Mouse (Mus musculus) midbrain, embryonic 16.5 days (tissue): ENCODE data around the gene Ehmt1. TPM values are rescaled to one million over a fixed set of nuclear protein-coding genes. Genes with fewer than 3 reads are reported as not detected.
"Not testable (repeated sequence)": the region's sequence is repeated elsewhere in the genome, so short reads cannot be mapped to it uniquely, and the experiment has no call there.

Experiments used
- ATAC-seq: fragments of 200-750 bp; cut with Nextera tagmentation; 2 replicates; pipeline ENCODE4 v1.8.0; 2017; ENCODE audit warnings: moderate TSS enrichment
- H3K27ac ChIP-seq: fragments of 300-500 bp; sonication (generic); 2 replicates; pipeline ENCODE4 v1.5.1; 2014; ENCODE audit warnings: mild to moderate bottlenecking, low read length, mixed read lengths
- H3K27me3 ChIP-seq: fragments of 300-500 bp; sonication (generic); 2 replicates; pipeline ENCODE4 v1.6.1; 2014; ENCODE audit warnings: low read depth, low read length, mixed read lengths; ENCODE audit not compliant: control insufficient read depth, insufficient read depth
- H3K36me3 ChIP-seq: fragments of 300-500 bp; sonication (generic); 2 replicates; pipeline ENCODE4 v1.6.1; 2014; ENCODE audit warnings: mild to moderate bottlenecking, low read length, moderate library complexity, mixed read lengths; ENCODE audit not compliant: control insufficient read depth, insufficient read depth
- H3K4me1 ChIP-seq: fragments of 300-500 bp; sonication (generic); 2 replicates; pipeline ENCODE4 v1.6.1; 2014; ENCODE audit warnings: mild to moderate bottlenecking, low read length, mixed read lengths; ENCODE audit not compliant: control insufficient read depth, insufficient read depth
- H3K4me2 ChIP-seq: fragments of 300-500 bp; sonication (generic); 2 replicates; pipeline ENCODE4 v1.6.1; 2014; ENCODE audit warnings: mild to moderate bottlenecking, low read length, mixed read lengths
- H3K4me3 ChIP-seq: fragments of 300-500 bp; sonication (generic); 2 replicates; pipeline ENCODE4 v1.5.1; 2014; ENCODE audit warnings: low read depth, mild to moderate bottlenecking, low read length, moderate library complexity, mixed read lengths
- H3K9ac ChIP-seq: fragments of 300-500 bp; sonication (generic); 2 replicates; pipeline ENCODE4 v1.6.1; 2014; ENCODE audit warnings: low read depth, low read length, mixed read lengths
- H3K9me3 ChIP-seq: fragments of 300-500 bp; sonication (generic); replicated peaks from 2 replicates; pipeline ENCODE4 v1.6.1; 2014; ENCODE audit warnings: mild to moderate bottlenecking, low read length, mixed read lengths; ENCODE audit not compliant: control insufficient read depth, poor library complexity, severe bottlenecking
- WGBS: fragments of 180-500 bp; shearing (Covaris S2); extraction: QIAGEN DNeasy Blood & Tissue Kit; methylation state at CpG from one replicate; pipeline ENCODE4 v1.1.7; 2014; 5-methylcytosine and 5-hydroxymethylcytosine counted together
- polyA plus RNA-seq: library from polyadenylated mRNA; unstranded; fragments of >200 nt; fragmentation: Nextera tagmentation; extraction: Ambion mirVana; gene quantifications from 2 replicates; pipeline ENCODE4 v1.2.1, GENCODE M21; 2015

The Ehmt1 gene
- polyA plus RNA-seq = 90.7 and 104 TPM in 2 replicates

DNA sequence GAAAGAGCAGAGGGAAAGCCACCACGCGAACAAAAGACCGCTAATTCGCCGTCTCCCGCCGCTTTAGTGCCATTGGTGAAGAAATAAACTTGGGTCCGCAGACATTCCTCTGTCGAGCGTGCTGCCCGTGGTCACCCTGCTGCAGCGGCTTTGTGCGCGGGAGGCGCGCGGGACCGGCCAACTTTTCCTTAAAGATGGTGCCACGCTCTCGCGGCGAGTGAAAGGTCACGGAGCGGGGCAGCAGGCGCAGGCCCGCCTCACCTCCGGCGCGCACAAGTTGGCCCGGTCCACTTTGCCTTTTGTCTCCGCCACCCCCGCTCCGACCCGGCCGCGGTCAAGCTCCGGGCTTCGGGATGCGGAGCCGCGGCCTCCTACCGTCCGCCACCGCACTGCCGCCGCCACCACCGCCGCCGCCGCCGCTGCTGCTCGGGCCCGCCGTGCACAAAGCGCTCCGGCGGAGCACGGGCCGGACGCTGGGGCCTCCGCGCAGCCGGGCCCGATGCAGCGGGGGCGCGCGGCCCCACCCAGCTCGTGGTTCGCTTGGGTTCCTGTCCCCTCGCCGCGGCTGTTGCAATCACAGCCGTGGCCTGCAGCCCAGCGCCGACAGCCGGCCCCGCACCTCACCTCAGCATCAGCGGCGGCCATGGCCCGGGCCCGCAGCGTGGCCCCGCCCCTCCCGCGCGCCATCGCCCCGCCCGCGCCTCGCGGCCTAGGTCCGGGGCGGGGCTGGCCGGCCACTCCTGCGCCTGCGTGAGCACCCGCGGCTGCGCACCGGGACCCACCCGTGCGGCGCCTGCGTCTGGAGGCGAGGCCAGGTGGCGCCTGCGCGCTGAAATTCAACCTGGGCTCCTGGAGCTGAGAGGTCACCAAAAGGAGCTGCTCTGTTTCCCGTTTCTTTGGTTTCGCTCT is at the start of gene Ehmt1:
Ehmt1 (minus strand) TSS at position 685 of the 909 bp plus-strand sequence.
- Histone ChIP-seq H3K9me3 (no peaks in the 10 kb centered on the region), H3K4me2 (peak within 1 kb of the TSS; percentile 81), H3K9ac (peak within 1 kb of the TSS; percentile 94), H3K27me3 (no peaks in the 10 kb centered on the region), H3K27ac (peak within 1 kb of the TSS; percentile 97), H3K4me3 (peak within 1 kb of the TSS; percentile 92), H3K36me3 (no peaks in the 10 kb centered on the region), H3K4me1 (peaks cover 13% of the 10 kb centered on the region)
- under 1% methylated on average over 100 of the region's 112 CpGs for WGBS
- ATAC-seq = peak; percentile 97

DNA sequence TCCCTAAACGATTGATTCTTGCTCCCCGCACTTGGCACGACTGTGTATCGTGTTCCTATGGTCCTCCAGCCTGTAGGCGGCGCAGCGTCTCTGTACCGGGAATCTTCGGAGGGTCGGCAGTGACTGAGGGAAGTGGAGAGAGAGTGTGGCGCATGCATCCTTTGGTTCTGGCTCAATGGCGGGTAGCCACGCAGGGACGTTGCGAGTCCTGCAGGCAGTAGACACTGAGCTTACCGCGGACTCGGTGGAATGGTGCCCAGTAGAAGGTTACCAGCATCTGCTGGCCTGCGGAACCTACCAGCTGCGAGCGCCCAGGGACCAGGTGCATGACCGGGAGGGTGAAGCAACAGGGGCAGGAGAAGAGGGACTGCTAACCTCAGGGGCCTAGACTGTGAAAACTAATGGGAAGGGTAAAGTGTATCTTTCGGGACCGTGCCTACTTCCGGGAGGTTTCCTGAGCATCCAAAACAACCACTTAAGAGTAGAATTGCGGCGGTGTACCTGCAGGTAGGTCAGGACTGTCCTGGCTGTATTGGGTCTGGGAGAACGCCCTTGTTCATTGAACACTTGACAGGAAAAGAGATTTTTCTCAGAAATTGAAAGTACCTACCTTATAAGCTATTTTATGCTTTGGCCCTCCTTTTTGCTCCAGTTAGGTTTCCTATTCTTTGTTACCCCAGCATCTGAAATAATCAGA is 43.0 kb upstream of the Ehmt1 start, which contains the start of gene Dph7:
Dph7 (plus strand) TSS at position 97 of the 697 bp plus-strand sequence.
- H3K27me3 ChIP-seq = no peaks in the 10 kb centered on the region
- WGBS = under 1% methylated on average over 28 of the region's 28 CpGs
- H3K27ac ChIP-seq = peak within 1 kb of the TSS; percentile 48
- peak within 1 kb of the TSS; percentile 85 for H3K4me3 ChIP-seq
- H3K9ac ChIP-seq = peak within 1 kb of the TSS; percentile 82
- peak; percentile 96 for ATAC-seq
- no peaks in the 10 kb centered on the region for H3K9me3 ChIP-seq
- peak within 1 kb of the TSS; percentile 90 for H3K4me2 ChIP-seq
- H3K36me3 ChIP-seq = peaks cover 22% of the 10 kb centered on the region
- peaks cover 7% of the 10 kb centered on the region for H3K4me1 ChIP-seq

DNA sequence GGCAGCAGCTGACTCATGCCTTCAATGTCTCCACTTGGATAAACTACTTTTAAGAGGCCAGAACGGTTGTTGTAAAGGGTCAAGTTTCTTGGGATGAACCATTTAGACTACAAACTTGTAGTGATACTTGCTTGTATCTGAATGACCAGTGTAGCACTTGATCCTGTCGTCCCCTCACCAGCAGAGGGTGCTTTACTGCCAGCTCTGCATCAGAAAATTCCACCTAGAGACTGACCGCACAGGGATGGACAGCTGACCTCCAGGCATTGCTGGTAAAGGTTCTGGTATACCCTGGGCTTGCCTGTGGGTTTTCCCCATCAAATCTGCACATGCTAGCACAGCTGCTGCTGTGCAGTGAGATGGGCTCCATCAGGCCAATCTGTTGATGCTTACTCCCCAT is 41.5 kb upstream of the Ehmt1 start:
- peaks cover 7% of the 10 kb centered on the region for H3K4me1 ChIP-seq
- ATAC-seq = no peak
- no peaks in the 10 kb centered on the region for H3K27me3 ChIP-seq
- H3K27ac ChIP-seq = no peak overlapping the region
- H3K36me3 ChIP-seq = peaks cover 16% of the 10 kb centered on the region
- no peak overlapping the region for H3K9ac ChIP-seq
- no peak overlapping the region for H3K4me3 ChIP-seq
- WGBS = 26% methylated on average over 3 of the region's 3 CpGs
- no peaks in the 10 kb centered on the region for H3K9me3 ChIP-seq
- no peak overlapping the region for H3K4me2 ChIP-seq

DNA sequence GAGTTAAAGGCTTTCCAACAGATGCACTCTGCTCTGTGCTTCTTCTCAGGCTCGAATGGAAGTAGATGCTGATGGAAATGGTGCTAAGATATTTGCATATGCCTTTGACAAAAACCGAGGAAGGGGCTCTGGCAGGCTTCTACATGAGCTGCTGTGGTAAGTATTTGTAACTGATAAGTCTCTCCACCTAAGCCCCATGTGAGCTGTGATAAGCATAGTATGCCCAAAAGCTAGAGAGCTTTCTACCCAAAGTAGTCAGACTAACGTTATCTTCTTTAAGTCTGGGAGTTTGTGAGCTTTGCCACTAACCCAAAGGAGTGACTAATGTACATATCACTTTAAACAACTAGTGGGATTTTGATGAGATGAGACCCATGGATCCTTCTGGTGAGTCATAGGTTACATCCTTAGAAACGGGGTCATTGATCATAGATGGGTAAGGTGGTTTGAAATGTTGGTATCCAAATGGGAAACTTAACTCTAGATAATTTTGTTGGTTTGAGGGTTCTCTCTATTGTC is 33.2 kb upstream of the Ehmt1 start:
- WGBS = 91% methylated on average over 4 of the region's 4 CpGs
- Histone ChIP-seq H3K4me3 (no peak overlapping the region), H3K27me3 (no peaks in the 10 kb centered on the region)

DNA sequence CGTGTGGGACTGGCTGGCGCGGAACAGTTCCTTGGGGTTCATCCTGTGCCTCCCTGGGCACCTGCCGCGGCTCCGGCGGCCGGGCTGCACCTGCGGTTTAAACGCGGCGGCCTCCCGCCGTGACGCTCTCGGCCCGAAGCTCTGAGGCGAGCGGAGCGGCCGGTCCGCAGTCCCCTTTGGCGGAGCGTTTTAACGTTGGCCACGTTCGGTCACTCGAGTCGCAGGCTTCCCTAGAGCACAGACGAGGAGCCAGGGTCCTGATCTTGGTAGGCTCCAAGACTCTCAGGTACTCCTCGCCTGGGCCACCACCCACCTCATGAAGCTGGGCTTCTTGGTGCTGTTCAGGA is 30.7 kb upstream of the Ehmt1 start:
- Histone ChIP-seq H3K9me3 (no peaks in the 10 kb centered on the region), H3K27ac (peak overlapping the region; percentile 69), H3K36me3 (peaks cover 16% of the 10 kb centered on the region), H3K27me3 (no peaks in the 10 kb centered on the region), H3K4me3 (peak overlapping the region; percentile 98), H3K4me2 (peak overlapping the region; percentile 96), H3K9ac (peak overlapping the region; percentile 89), H3K4me1 (peaks cover 16% of the 10 kb centered on the region)
- 0 out of 2 replicates have a peak, but pooled peaks have one; percentile 15 for ATAC-seq
- WGBS = under 1% methylated on average over 30 of the region's 31 CpGs

More for the DNA sequence above, 33.2 kb upstream of the Ehmt1 start:
- H3K9ac ChIP-seq = no peak overlapping the region
- H3K27ac ChIP-seq = no peak overlapping the region
- no peaks in the 10 kb centered on the region for H3K9me3 ChIP-seq
- peaks cover 18% of the 10 kb centered on the region for H3K36me3 ChIP-seq
- no peak overlapping the region for H3K4me2 ChIP-seq
- peaks cover 16% of the 10 kb centered on the region for H3K4me1 ChIP-seq
- no peak for ATAC-seq

DNA sequence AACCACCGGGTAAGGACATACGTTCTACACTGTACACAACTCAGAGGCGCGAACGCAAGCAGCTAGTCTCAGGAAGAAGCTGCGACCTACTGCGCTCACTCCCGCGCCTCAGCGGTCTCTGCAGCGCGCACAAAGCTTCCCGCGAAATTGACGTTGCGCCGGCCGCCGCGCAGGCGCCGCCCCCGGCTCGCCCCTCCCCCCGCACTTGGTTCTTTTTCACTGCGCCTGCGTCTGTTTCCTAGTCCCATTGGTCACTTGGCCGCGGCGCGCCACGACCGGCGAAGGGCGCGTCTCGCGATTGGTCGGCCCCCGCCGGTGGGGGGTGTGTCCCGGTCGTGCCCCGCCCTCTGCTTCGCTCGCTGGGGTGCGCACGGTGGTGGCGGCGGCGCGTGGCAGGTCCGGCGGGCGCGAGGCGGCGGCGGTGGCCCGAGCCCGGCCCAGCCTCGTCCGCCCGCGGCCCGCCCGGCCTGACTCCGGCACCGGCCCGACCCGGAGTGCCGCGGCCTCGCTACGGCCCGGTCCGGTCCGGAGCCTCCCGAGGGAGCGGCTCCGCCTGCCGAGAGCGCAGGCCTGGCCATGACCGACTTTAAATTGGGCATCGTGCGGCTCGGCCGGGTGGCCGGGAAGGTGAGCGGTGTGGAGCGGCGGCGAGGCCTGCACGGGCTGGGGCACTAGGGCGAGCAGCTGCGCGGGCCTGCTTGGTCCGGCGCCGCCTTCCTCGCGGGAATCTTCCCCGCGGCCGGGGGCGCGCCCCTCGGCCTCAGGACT is 30.2 kb upstream of the Ehmt1 start, which contains the start of gene Zmynd19:
Zmynd19 (plus strand) TSS at position 372 of the 768 bp plus-strand sequence.
- Histone ChIP-seq H3K4me1 (peaks cover 16% of the 10 kb centered on the region), H3K27me3 (no peaks in the 10 kb centered on the region), H3K27ac (peak within 1 kb of the TSS; percentile 69), H3K9ac (peak within 1 kb of the TSS; percentile 89), H3K36me3 (peaks cover 12% of the 10 kb centered on the region), H3K4me2 (peak within 1 kb of the TSS; percentile 96), H3K9me3 (no peaks in the 10 kb centered on the region), H3K4me3 (peak within 1 kb of the TSS; percentile 98)
- 0% methylated on average over 87 of the region's 108 CpGs for WGBS
- ATAC-seq = peak; percentile 97

DNA sequence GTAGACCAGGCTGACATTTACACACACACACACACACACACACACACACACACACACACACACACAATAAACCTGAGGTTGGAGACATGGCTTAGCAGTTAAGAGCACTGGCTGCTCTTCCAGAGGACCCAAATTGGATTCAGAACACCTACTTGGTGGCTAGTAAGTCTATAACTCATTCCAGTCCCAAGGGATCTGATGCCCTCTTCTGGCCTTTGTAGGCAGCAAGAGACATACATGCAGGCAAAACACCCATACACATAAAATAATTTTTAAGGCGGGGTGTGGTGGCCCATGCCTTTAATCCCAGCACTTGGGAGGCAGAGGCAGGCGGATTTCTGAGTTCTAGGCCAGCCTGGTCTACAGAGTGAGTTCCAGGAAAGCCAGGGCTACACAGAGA is 24.9 kb upstream of the Ehmt1 start:
- WGBS = 58% methylated on average over 2 of the region's 2 CpGs
- H3K9ac ChIP-seq, ATAC-seq: not testable (repeated sequence)

DNA sequence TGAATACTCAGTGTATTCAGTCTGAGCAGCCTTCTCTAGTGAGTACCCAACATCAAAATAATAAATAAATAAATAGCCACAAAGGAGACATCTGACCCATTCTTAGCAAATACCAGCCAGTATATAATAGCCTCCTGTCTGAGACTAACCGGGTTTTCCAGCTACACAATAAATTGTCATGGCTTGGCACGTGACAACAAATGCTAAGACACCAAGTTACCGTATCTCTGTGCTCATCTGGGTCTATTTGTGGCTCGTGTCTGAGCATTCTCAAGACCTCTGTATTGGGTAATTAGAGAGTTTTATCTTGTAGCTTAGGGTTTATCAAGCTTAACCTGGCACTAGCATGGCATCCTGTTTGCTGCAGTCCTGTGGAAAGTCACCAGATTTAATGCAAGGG is 22.7 kb upstream of the Ehmt1 start:
- H3K4me1 ChIP-seq = no peaks in the 10 kb centered on the region
- no peaks in the 10 kb centered on the region for H3K27me3 ChIP-seq
- WGBS = 87% methylated on average over 4 of the region's 4 CpGs
- no peak overlapping the region for H3K27ac ChIP-seq
- no peaks in the 10 kb centered on the region for H3K36me3 ChIP-seq
- H3K9me3 ChIP-seq = no peaks in the 10 kb centered on the region
- no peak overlapping the region for H3K4me2 ChIP-seq
- no peak overlapping the region for H3K9ac ChIP-seq
- ATAC-seq = no peak
- no peak overlapping the region for H3K4me3 ChIP-seq

More for the DNA sequence above, 24.9 kb upstream of the Ehmt1 start:
- not testable (repeated sequence) for H3K4me3 ChIP-seq, H3K27ac ChIP-seq, H3K36me3 ChIP-seq, H3K4me1 ChIP-seq, H3K4me2 ChIP-seq, H3K27me3 ChIP-seq, H3K9me3 ChIP-seq
